Mouse (Mus musculus) ES-Bruce4 (cell line): Measurements from ENCODE around the gene Olfr1043. TPM values are rescaled to one million over a fixed set of nuclear protein-coding genes. Genes with fewer than 3 reads are reported as not detected.
"Not testable (repeated sequence)": the region's sequence is repeated elsewhere in the genome, so short reads cannot be mapped to it uniquely, and the experiment has no call there.

Experiments
- H3K27ac ChIP-seq: 2 replicates; pipeline ENCODE4 v1.5.1; 2012; ENCODE audit warnings: low read length, inconsistent platforms; ENCODE audit not compliant: insufficient read depth
- H3K27me3 ChIP-seq: 2 replicates; pipeline ENCODE4 v1.6.1; 2012; ENCODE audit warnings: mild to moderate bottlenecking, low read length, inconsistent platforms; ENCODE audit not compliant: control insufficient read depth, poor library complexity, insufficient read depth, severe bottlenecking
- H3K36me3 ChIP-seq: 2 replicates; pipeline ENCODE4 v1.6.1; 2012; ENCODE audit warnings: inconsistent platforms, mild to moderate bottlenecking, low read length, moderate library complexity; ENCODE audit not compliant: control insufficient read depth, poor library complexity, insufficient read depth, severe bottlenecking
- H3K4me1 ChIP-seq: one replicate; pipeline ENCODE4 v1.8.1; 2011; ENCODE audit warnings: low read length; ENCODE audit not compliant: control insufficient read depth, insufficient read depth
- H3K4me3 ChIP-seq: 2 replicates; pipeline ENCODE4 v1.5.1; 2011; ENCODE audit warnings: low read depth, mild to moderate bottlenecking, low read length
- H3K9ac ChIP-seq: 2 replicates; pipeline ENCODE4 v1.6.1; 2012; ENCODE audit warnings: low read depth, mild to moderate bottlenecking, inconsistent platforms; ENCODE audit not compliant: poor library complexity, severe bottlenecking
- H3K9me3 ChIP-seq: replicated peaks from 2 replicates; pipeline ENCODE4 v1.6.1; 2012; ENCODE audit warnings: mild to moderate bottlenecking, low read length, inconsistent platforms; ENCODE audit not compliant: control insufficient read depth, poor library complexity, insufficient read depth, severe bottlenecking
- CTCF ChIP-seq: IDR thresholded peaks from one replicate; pipeline ENCODE4 v1.8.1; 2011; ENCODE audit warnings: low read depth, low read length
- EP300 ChIP-seq: IDR thresholded peaks from 2 replicates; pipeline ENCODE4 v1.6.1; 2011; ENCODE audit warnings: low read depth, low read length; ENCODE audit not compliant: insufficient read depth
- POLR2A ChIP-seq: IDR thresholded peaks from one replicate; pipeline ENCODE4 v1.8.1; 2011; ENCODE audit warnings: low read length; ENCODE audit not compliant: insufficient read depth
- polyA plus RNA-seq: library from polyadenylated mRNA; stranded (reverse); fragments of >200 nt; gene quantifications from 2 replicates; pipeline ENCODE4 v1.2.4, GENCODE M21; 2011; ENCODE audit warnings: low read depth; ENCODE audit not compliant: missing spikeins, insufficient read depth, insufficient read length

The Olfr1043 gene
- not detected in 2 replicates for polyA plus RNA-seq

DNA sequence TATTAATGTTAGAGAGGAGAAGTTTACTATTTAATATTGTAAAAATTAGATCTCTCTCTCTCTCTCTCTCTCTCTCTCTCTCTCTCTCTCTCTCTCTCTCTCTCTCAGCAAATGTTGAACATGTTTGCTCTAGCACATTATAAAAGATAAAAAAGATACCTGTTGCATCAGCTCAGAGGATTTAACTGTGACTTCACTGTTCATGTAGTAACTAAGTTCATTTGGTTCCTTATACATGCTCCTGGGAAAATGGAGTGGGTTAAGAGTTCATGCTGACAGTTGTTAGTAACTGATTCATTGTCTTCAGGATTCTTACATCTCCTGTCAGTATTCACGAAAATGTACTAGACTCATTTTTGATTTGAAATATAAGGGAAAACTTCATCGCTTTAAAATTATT is at the start of gene Olfr1043:
Gene Olfr1043, minus strand, starts transcription at position 101 of the 400 bp plus-strand sequence.
- H3K36me3 ChIP-seq, result no peaks in the 10 kb centered on the region
- no peak within 1 kb of the TSS for H3K9ac ChIP-seq
- no peak within 1 kb of the TSS for H3K27ac ChIP-seq
- TF ChIP-seq EP300 (no peak), CTCF (no peak), POLR2A (no peak)
- H3K4me3 ChIP-seq, result no peak within 1 kb of the TSS
- no peaks in the 10 kb centered on the region for H3K27me3 ChIP-seq
- H3K9me3 ChIP-seq, result no peaks in the 10 kb centered on the region
- no peaks in the 10 kb centered on the region for H3K4me1 ChIP-seq

GRCm38 (mm10) chr2:86202909-86203308 is 35.6 kb upstream of the Olfr1043 start, which contains the start of gene Olfr1045:
TSS of gene Olfr1045 (minus strand) at chr2:86203009.
- H3K27ac ChIP-seq, result no peak within 1 kb of the TSS
- no peak within 1 kb of the TSS for H3K4me3 ChIP-seq
- no peaks in the 10 kb centered on the region for H3K9me3 ChIP-seq
- no peak within 1 kb of the TSS for H3K9ac ChIP-seq
- H3K27me3 ChIP-seq, result no peaks in the 10 kb centered on the region
- H3K36me3 ChIP-seq, result no peaks in the 10 kb centered on the region
- TF ChIP-seq EP300 (no peak), POLR2A (no peak), CTCF (no peak)
- H3K4me1 ChIP-seq, result no peaks in the 10 kb centered on the region

GRCm38 (mm10) chr2:86195863-86196262 is 28.5 kb upstream of the Olfr1043 start:
- Histone ChIP-seq H3K9me3 (no peaks in the 10 kb centered on the region; the same call in 1 of the 2 replicates), H3K27ac (no peak overlapping the region), H3K4me3 (no peak overlapping the region), H3K4me1 (no peaks in the 10 kb centered on the region), H3K9ac (no peak overlapping the region), H3K36me3 (no peaks in the 10 kb centered on the region), H3K27me3 (no peaks in the 10 kb centered on the region)
- no peak for TF ChIP-seq EP300
- no peak for TF ChIP-seq POLR2A
- no peak for TF ChIP-seq CTCF

DNA sequence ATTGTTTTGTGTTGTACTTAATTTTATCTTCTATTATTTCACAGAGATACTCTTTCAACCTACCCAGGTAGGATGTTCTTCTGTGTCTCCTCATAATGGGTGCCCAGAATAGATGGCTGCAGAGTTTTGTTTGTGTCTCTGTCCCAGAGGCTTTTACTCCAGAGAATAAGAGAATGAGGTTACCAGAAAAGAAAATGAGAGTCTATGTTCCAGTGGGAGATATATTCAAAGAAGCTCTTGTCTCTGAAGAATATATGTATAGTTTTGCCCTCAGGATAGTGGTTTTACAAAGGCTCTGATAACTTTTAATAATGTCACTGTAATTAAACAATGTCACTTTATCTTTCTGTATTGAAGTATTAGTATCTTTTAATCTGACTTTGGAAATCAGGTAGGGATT is 18.3 kb upstream of the Olfr1043 start, which contains the start of gene Olfr52:
Gene Olfr52, minus strand, starts transcription at position 101 of the 400 bp plus-strand sequence.
- no peaks in the 10 kb centered on the region for H3K36me3 ChIP-seq
- H3K27ac ChIP-seq, result no peak within 1 kb of the TSS

DNA sequence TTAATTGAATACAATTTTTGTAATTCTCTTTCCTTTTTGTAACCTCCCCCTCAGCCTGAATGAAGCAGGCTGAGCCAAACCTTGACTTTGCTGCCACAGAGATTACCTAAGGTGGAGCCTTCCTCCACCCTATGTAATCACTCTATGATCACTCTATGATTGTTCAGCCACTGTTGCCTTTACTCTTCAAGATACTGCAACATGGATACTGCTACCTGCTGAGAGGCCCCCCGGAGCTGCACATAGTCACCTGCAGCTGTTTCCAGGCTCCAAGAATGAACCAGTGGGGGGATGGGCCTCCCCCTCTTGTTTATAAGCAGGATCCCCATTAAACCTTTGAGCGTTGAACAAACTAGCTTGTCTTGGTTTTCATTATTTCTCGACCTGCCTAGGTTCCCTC is 12.6 kb upstream of the Olfr1043 start:
- TF ChIP-seq CTCF (no peak), EP300 (0 out of 2 replicates have a peak, but pooled peaks have one; percentile 15)
- no peaks in the 10 kb centered on the region; the same call in 1 of the 2 replicates for H3K9me3 ChIP-seq
- no peaks in the 10 kb centered on the region for H3K36me3 ChIP-seq
- H3K27me3 ChIP-seq, result no peaks in the 10 kb centered on the region
- no peak overlapping the region for H3K27ac ChIP-seq
- H3K4me1 ChIP-seq, result no peaks in the 10 kb centered on the region
- no peak overlapping the region for H3K9ac ChIP-seq
- H3K4me3 ChIP-seq, result no peak overlapping the region

More for the DNA sequence above, 18.3 kb upstream of the Olfr1043 start, which contains the start of gene Olfr52:
- Histone ChIP-seq H3K9ac (no peak within 1 kb of the TSS), H3K4me1 (no peaks in the 10 kb centered on the region), H3K4me3 (no peak within 1 kb of the TSS), H3K27me3 (no peaks in the 10 kb centered on the region), H3K9me3 (no peaks in the 10 kb centered on the region; the same call in 1 of the 2 replicates)
- TF ChIP-seq EP300 (no peak), CTCF (no peak), POLR2A (no peak)

- no peak within 1 kb of the TSS for H3K27ac ChIP-seq
- no peak within 1 kb of the TSS for H3K4me3 ChIP-seq
- TF ChIP-seq CTCF (no peak), POLR2A (no peak), EP300 (no peak)
- H3K9ac ChIP-seq, result no peak within 1 kb of the TSS
- no peaks in the 10 kb centered on the region for H3K27me3 ChIP-seq
- H3K4me1 ChIP-seq, result no peaks in the 10 kb centered on the region
- no peaks in the 10 kb centered on the region for H3K9me3 ChIP-seq
- no peaks in the 10 kb centered on the region for H3K36me3 ChIP-seq
Measured at GRCm38 (mm10) chr2:86177720-86178119, 10.4 kb upstream of the Olfr1043 start, which contains the start of gene Olfr1044. TSS of gene Olfr1044 (minus strand) at chr2:86177820.

- not testable (repeated sequence) for H3K36me3 ChIP-seq, H3K4me3 ChIP-seq, H3K27ac ChIP-seq, H3K9me3 ChIP-seq, H3K4me1 ChIP-seq, H3K9ac ChIP-seq, H3K27me3 ChIP-seq
Measured at GRCm38 (mm10) chr2:86175422-86175821, 8.1 kb upstream of the Olfr1043 start.
